Mouse (Mus musculus) heart, adult 9 months (tissue): ENCODE results near the gene Crygs.

Experiments
- DNase-seq, 2 experiments: peaks; one replicate each; pipeline ENCODE4 v3.0.0; 2022; ENCODE audit warnings: low spot score in 2 of 2

The Crygs gene

GRCm38 (mm10) chr16:22811477-22811876 lies at the start of gene Crygs:
TSS of gene Crygs (minus strand) at chr16:22811577.
- DNase-seq: no peak

- DNase-seq: peak; percentile 99 to 100
These were observed 46.2 kb upstream of the Crygs start, which contains the start of the genes Tbccd1 and Dnajb11 for GRCm38 (mm10) chr16:22857431-22858113. TSS of gene Tbccd1 (minus strand) at chr16:22857669. TSS of gene Dnajb11 (plus strand) at chr16:22857845.

GRCm38 (mm10) chr16:22856773-22857172 lies 45.4 kb upstream of the Crygs start:
- no peak for DNase-seq

GRCm38 (mm10) chr16:22852709-22853108 lies 41.3 kb upstream of the Crygs start:
- DNase-seq: no peak

DNA sequence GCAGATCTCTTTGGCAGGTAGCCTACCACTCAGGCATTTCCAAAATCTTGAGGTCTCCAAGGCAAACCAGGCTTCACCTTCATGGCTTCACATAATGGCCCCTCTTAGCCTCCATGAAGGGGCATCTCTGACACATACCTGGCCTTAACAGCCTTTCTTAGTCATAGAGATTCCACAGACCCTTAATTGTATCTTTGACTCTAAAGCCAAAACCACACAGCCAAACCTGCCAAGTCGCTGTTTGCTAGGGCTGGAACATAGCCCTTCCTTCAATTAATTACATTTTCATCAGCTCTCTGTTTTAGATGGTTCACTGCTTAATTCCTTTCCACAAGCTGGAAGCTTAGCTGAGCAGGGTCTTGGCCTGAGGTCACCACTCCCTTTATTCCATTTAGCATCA lies 37.0 kb upstream of the Crygs start:
- DNase-seq: no peak

- DNase-seq: no peak
These were observed 36.3 kb upstream of the Crygs start for GRCm38 (mm10) chr16:22847686-22848085.

- no peak for DNase-seq
These were observed 34.1 kb upstream of the Crygs start for GRCm38 (mm10) chr16:22845481-22845880.

DNA sequence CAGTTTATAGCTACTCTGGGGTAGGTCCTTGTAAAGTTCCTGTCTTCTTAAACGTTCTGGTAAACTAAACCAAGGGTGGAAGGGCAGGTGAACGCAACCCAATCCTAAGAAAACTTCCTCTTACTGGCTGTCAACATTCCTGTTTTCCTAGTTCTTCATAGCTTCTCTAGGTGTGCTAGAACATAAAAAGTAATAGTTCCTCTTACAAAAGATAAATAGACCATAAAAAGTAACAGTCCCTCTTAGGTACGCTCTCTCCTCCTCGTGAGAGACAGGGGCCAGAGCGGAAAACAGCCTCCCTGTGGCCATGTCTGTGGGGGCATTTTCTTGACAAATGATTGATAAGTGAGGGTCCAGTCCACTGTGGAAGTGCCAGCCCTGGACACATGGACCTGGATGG lies 33.5 kb upstream of the Crygs start:
- DNase-seq: no peak

DNA sequence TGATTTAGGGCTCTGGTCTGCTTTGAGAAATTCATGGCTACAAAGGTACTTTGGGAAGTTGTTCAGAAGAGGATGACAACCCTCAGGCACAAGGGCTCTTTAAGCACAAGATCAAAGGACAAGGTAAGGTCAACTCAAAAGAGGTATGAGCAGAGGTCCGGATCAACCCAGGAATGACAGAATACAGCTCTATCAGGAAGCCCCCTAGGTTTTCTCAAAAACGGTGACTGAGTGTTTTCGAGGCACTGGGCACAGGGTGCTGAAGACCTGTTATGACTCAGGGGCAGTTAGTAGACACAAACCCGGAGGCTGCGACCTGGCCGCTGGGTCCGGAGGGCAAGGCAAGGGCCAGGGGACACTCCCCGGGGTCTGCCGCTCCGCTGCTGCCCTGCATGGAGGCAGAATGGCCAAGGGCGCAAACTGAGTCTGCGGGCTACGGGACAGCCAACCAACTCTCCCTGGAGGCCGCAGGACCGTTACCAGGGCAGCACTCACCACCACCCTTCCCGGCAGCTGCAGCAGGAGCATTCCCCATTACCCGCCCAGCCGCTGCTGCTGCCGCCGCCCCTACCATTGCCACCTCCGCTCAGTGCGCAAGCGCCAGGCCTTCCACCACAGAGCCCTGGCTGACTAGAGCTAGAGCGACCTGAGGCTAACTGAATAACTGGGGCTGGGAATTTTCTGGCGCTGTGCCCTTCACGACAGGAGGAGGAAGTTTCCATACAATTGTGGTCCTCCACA lies 32.9 kb upstream of the Crygs start:
- peak; percentile 75 to 81 for DNase-seq

- DNase-seq: no peak
These were observed 31.5 kb upstream of the Crygs start for GRCm38 (mm10) chr16:22842871-22843270.

- DNase-seq: no peak
These were observed 27.9 kb upstream of the Crygs start for GRCm38 (mm10) chr16:22839146-22839857.

DNA sequence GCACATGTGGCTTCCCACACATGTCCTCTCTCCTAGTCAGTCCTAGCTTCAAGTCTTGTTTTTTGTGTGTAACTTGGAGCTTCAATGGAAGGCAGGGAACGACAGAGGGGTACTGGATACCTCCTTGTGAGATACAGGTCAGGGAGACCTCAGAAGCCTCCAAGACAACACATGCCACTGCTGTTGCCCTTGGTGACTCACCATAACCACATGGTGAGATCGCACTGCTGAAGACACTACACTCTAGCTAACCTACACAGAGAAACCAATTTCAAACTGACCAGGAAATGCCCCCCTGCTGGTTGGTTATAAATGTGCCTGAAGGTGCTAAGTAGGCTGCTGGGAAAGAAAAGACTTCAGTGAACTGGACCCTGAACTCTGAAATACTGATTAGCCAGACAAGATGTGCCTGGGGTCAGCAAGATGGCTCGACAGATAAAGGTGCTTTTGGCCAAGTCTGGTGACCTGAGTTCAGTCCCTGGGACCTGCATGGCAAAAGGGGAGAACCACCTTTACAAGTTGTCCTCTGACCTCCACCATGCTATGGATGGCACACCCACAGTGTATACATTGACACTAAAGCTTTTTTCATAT lies 21.7 kb upstream of the Crygs start:
- no peak for DNase-seq

DNA sequence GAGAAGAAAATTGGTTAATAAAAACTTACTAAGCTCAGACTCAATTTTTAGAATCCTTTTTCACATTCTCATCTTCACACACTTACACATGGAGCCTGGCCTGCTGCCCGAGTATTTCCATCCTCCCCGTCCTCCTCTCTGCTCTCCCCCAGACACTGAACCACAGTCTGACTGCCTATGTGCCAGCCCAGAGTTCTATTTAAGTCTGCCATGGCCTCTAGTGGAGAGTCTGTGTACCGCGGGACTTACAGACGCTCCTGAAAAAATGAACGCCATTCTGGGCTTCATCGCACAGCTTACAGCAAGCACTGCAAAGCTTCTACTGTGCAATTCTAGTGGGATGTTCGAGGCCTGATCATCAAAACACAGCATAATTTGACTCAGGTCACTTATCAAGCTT lies 9.4 kb upstream of the Crygs start:
- no peak for DNase-seq

GRCm38 (mm10) chr16:22807468-22808070 lies 3.8 kb downstream of the Crygs start:
- peak in 1 of 2 experiments; percentile 40 for DNase-seq

GRCm38 (mm10) chr16:22802786-22803185 lies 8.6 kb downstream of the Crygs start:
- no peak for DNase-seq

DNA sequence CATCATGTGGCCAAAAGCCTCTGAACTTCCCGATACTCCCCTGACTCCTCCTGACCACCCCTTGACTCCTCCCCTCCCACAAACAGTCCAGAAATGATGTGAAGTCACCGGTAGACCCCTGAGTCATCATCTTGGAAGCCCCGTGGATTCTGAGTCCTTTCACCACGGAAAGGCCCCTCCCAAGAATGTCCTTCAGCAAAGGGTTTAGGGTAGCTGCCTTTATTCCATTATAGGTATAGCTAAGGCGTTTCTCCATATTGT lies 10.6 kb downstream of the Crygs start:
- DNase-seq: no peak

DNA sequence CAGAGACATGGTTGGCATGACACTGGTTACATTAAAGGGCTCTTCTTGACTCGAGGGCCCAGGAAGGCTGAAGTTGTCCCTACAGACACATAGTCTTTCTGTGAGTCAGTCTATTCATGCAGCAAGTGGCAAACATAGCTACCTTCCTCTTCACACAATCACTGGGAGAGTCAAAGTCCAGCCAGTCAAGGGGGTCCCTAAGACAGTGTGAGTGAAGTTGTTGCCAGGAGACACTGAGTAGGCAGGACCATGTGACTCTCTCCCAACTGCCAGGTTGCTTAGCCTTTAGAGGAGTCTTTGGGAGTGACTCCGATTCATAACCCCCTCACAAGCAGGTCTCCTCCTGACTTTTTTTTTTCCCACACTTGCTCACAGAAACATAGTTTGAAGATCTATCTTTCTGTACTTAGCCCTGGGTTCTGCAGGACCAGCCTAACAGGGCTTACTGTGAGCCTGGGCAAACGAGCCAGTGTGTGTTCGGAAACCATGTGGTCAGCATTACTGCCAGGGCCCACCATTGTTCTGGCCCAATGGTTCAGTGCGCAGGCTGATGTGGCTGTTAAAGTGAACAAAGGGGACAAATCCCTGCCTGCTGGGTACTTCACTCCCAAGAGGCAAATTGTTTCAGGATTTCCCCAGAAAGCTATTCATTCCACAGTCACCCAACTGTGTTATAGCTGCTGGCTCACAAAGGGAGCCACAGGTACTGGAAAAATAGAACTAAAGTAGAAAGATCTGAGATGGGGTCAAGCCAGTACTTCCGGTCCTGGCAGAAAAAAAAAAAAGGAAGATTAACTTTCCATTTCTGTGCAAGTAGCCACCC lies 11.1 kb downstream of the Crygs start:
- DNase-seq: no peak

GRCm38 (mm10) chr16:22798520-22798919 lies 12.9 kb downstream of the Crygs start:
- no peak for DNase-seq

DNA sequence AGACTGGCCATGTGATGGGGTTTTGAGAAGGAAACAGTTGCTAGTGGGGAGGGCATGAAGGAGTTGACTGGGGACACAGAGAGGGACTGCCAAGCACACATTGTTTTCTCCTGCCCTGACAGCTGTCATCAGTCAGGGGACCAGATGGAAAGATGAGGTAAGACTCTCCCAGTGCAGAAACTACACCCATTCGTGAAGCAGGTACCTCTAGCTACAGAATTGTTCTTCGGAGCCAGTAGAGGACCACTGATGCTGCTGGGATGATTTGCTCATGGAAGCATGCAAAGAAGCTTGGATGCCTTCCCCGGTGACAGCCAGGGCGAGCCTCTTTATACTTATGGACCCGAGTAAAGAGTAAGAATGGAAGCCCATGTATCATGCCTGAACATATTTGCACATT lies 13.9 kb downstream of the Crygs start:
- no peak for DNase-seq

- no peak for DNase-seq
These were observed 15.9 kb downstream of the Crygs start for GRCm38 (mm10) chr16:22795497-22795896.

GRCm38 (mm10) chr16:22791235-22791634 lies 20.1 kb downstream of the Crygs start:
- no peak for DNase-seq
